Mouse (Mus musculus) spleen, postnatal 36 days (tissue): ENCODE measurements around the gene Cavin2.

Experiments used
- DNase-seq, 2 experiments: peaks; one replicate each; pipeline ENCODE4 v3.0.0; 2022; ENCODE audit warnings: low spot score in 2 of 2, mixed read lengths in 1 of 2

Cavin2 gene

GRCm38 (mm10) chr1:51288755-51289619 is at the start of gene Cavin2:
Gene Cavin2 (plus strand): TSS chr1:51289126.
- DNase-seq, result no peak

GRCm38 (mm10) chr1:51241311-51241986 is 47.5 kb upstream of the Cavin2 start:
- no peak for DNase-seq

GRCm38 (mm10) chr1:51243294-51243693 is 45.6 kb upstream of the Cavin2 start:
- DNase-seq, result no peak

GRCm38 (mm10) chr1:51243869-51244268 is 45.1 kb upstream of the Cavin2 start:
- DNase-seq, result no peak

- no peak for DNase-seq
Measured at GRCm38 (mm10) chr1:51245381-51245780, 43.5 kb upstream of the Cavin2 start.

GRCm38 (mm10) chr1:51250302-51250701 is 38.6 kb upstream of the Cavin2 start:
- DNase-seq, result no peak

- DNase-seq, result no peak
Measured at GRCm38 (mm10) chr1:51265118-51265800, 23.7 kb upstream of the Cavin2 start.

GRCm38 (mm10) chr1:51265926-51266325 is 23.0 kb upstream of the Cavin2 start:
- no peak for DNase-seq

- no peak for DNase-seq
Measured at GRCm38 (mm10) chr1:51267125-51267524, 21.8 kb upstream of the Cavin2 start.

GRCm38 (mm10) chr1:51268225-51268624 is 20.7 kb upstream of the Cavin2 start:
- DNase-seq, result no peak

- no peak for DNase-seq
Measured at GRCm38 (mm10) chr1:51270196-51270935, 18.6 kb upstream of the Cavin2 start.

- no peak for DNase-seq
Measured at GRCm38 (mm10) chr1:51271845-51272244, 17.1 kb upstream of the Cavin2 start.

- no peak for DNase-seq
Measured at GRCm38 (mm10) chr1:51272583-51273201, 16.2 kb upstream of the Cavin2 start.

- no peak for DNase-seq
Measured at GRCm38 (mm10) chr1:51277879-51278567, 10.9 kb upstream of the Cavin2 start.

- DNase-seq, result no peak
Measured at GRCm38 (mm10) chr1:51288201-51288600, 725 bp upstream of the Cavin2 start.

GRCm38 (mm10) chr1:51289620-51290445 is 907 bp downstream of the Cavin2 start:
- no peak for DNase-seq

GRCm38 (mm10) chr1:51290634-51291033 is 1.7 kb downstream of the Cavin2 start:
- no peak for DNase-seq

GRCm38 (mm10) chr1:51292348-51292747 is 3.4 kb downstream of the Cavin2 start:
- no peak for DNase-seq

GRCm38 (mm10) chr1:51300295-51300930 is 11.5 kb downstream of the Cavin2 start:
- peak in 1 of 2 experiments; percentile 8 for DNase-seq
